Mouse (Mus musculus): ENCODE measurements around the gene Rheb. TPM values are rescaled to one million over a fixed set of nuclear protein-coding genes. Genes with fewer than 3 reads are reported as not detected.
A peak's percentile ranks its signal among the peaks of the same experiment; 100 is the strongest.
"Not testable (repeated sequence)": the region's sequence is repeated elsewhere in the genome, so short reads cannot be mapped to it uniquely, and the experiment has no call there.

Rheb gene
- polyA plus RNA-seq, 1 experiment from 2014 or later: 227 TPM

- 73% methylated on average over 2 of the region's 2 CpGs for WGBS
- Histone ChIP-seq H3K4me1 (ENCODE audit: control insufficient read depth, insufficient read depth, low read length) (peaks cover 26% of the 10 kb centered on the region; the same call in 1 of the 2 replicates), H3K4me3 (replicated peaks; ENCODE audit: low read length) (no peak overlapping the region), H3K9me3 (replicated peaks; ENCODE audit: control insufficient read depth, low read length) (no peaks in the 10 kb centered on the region), H3K4me2 (ENCODE audit: low read depth, low read length) (no peak overlapping the region), H3K9ac (ENCODE audit: low read length) (no peak overlapping the region), H3K27me3 (ENCODE audit: control insufficient read depth, insufficient read depth, low read length) (no peaks in the 10 kb centered on the region), H3K27ac (ENCODE audit: low read length) (peak overlapping the region; percentile 10; the same call in 1 of the 2 replicates), H3K36me3 (ENCODE audit: control insufficient read depth, insufficient read depth, low read length) (no peaks in the 10 kb centered on the region)
- no peak for ATAC-seq (ENCODE audit: insufficient read depth, low FRiP score)
Observed at GRCm38 (mm10) chr5:24827173-24827572, 15.3 kb downstream of the Rheb start.

DNA sequence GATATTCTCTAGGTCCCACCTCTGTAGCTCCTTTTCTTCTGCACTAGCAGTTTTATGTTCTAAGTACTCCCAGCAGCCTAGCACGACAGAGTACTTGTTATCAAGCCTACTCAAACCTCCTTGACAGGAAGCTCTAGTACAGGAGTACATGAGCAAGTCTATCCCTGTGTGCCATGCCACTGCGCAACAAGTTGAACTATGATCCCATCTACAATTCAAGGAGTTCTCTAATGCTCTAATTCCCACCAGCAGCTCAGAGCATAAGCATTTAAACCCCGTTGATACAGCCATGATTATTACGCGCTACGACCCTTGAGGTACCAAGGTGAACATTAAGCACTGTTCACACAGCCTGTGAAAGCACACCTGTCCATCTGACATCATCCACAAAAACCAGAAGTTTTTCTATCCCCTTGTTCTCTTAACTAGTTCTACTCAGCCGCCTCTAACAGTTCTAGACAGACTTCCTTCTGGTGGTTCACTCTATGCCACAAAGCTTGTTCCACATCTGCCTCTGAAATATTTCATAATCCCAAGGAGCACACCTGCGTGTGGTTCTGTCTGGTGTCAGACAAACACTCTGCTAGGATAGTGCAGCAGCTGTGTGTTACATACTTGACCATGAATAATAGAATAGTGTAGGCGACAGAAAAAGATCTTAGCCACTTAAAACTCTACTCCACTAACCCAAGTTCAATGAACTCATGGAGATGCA, 16.2 kb downstream of the Rheb start:
- Histone ChIP-seq H3K9me3 (replicated peaks; ENCODE audit: control insufficient read depth, low read length) (no peaks in the 10 kb centered on the region), H3K4me1 (ENCODE audit: control insufficient read depth, insufficient read depth, low read length) (peaks cover 28% of the 10 kb centered on the region), H3K27ac (ENCODE audit: low read length) (peak overlapping the region; percentile 15; the same call in 1 of the 2 replicates), H3K4me3 (replicated peaks; ENCODE audit: low read length) (no peak overlapping the region), H3K9ac (ENCODE audit: low read length) (no peak overlapping the region), H3K4me2 (ENCODE audit: low read depth, low read length) (no peak overlapping the region), H3K27me3 (ENCODE audit: control insufficient read depth, insufficient read depth, low read length) (no peaks in the 10 kb centered on the region), H3K36me3 (ENCODE audit: control insufficient read depth, insufficient read depth, low read length) (no peaks in the 10 kb centered on the region)
- WGBS: 66% methylated on average over 9 of the region's 9 CpGs
- ATAC-seq (ENCODE audit: insufficient read depth, low FRiP score): no peak

- Histone ChIP-seq H3K36me3 (ENCODE audit: control insufficient read depth, insufficient read depth, low read length) (no peaks in the 10 kb centered on the region), H3K27me3 (ENCODE audit: control insufficient read depth, insufficient read depth, low read length) (no peaks in the 10 kb centered on the region), H3K27ac (ENCODE audit: low read length) (peak overlapping the region; percentile 15; the same call in 1 of the 2 replicates), H3K4me1 (ENCODE audit: control insufficient read depth, insufficient read depth, low read length) (peaks cover 31% of the 10 kb centered on the region), H3K4me3 (replicated peaks; ENCODE audit: low read length) (no peak overlapping the region), H3K9me3 (replicated peaks; ENCODE audit: control insufficient read depth, low read length) (no peaks in the 10 kb centered on the region), H3K9ac (ENCODE audit: low read length) (no peak overlapping the region), H3K4me2 (ENCODE audit: low read depth, low read length) (no peak overlapping the region)
- no peak for ATAC-seq (ENCODE audit: insufficient read depth, low FRiP score)
- WGBS: 71% methylated on average over 4 of the region's 4 CpGs
Observed at GRCm38 (mm10) chr5:24825365-24826055, 16.9 kb downstream of the Rheb start.

GRCm38 (mm10) chr5:24823864-24824405, 18.5 kb downstream of the Rheb start:
- Histone ChIP-seq H3K9ac (ENCODE audit: low read length) (no peak overlapping the region), H3K4me1 (ENCODE audit: control insufficient read depth, insufficient read depth, low read length) (peaks cover 32% of the 10 kb centered on the region), H3K27me3 (ENCODE audit: control insufficient read depth, insufficient read depth, low read length) (no peaks in the 10 kb centered on the region), H3K4me2 (ENCODE audit: low read depth, low read length) (no peak overlapping the region), H3K4me3 (replicated peaks; ENCODE audit: low read length) (no peak overlapping the region), H3K27ac (ENCODE audit: low read length) (no peak overlapping the region), H3K36me3 (ENCODE audit: control insufficient read depth, insufficient read depth, low read length) (no peaks in the 10 kb centered on the region), H3K9me3 (replicated peaks; ENCODE audit: control insufficient read depth, low read length) (no peaks in the 10 kb centered on the region)
- no peak for ATAC-seq (ENCODE audit: insufficient read depth, low FRiP score)
- 84% methylated on average over 6 of the region's 6 CpGs for WGBS

GRCm38 (mm10) chr5:24822781-24823180, 19.6 kb downstream of the Rheb start:
- H3K36me3 ChIP-seq (ENCODE audit: control insufficient read depth, insufficient read depth, low read length): no peaks in the 10 kb centered on the region
- 70% methylated on average over 3 of the region's 3 CpGs for WGBS
- H3K27ac ChIP-seq (ENCODE audit: low read length): no peak overlapping the region
- H3K27me3 ChIP-seq (ENCODE audit: control insufficient read depth, insufficient read depth, low read length): no peaks in the 10 kb centered on the region
- H3K4me3 ChIP-seq (replicated peaks; ENCODE audit: low read length): no peak overlapping the region
- no peak overlapping the region for H3K9ac ChIP-seq (ENCODE audit: low read length)
- H3K9me3 ChIP-seq (replicated peaks; ENCODE audit: control insufficient read depth, low read length): no peaks in the 10 kb centered on the region
- peaks cover 26% of the 10 kb centered on the region for H3K4me1 ChIP-seq (ENCODE audit: control insufficient read depth, insufficient read depth, low read length)
- no peak overlapping the region for H3K4me2 ChIP-seq (ENCODE audit: low read depth, low read length)
- ATAC-seq (ENCODE audit: insufficient read depth, low FRiP score): no peak

DNA sequence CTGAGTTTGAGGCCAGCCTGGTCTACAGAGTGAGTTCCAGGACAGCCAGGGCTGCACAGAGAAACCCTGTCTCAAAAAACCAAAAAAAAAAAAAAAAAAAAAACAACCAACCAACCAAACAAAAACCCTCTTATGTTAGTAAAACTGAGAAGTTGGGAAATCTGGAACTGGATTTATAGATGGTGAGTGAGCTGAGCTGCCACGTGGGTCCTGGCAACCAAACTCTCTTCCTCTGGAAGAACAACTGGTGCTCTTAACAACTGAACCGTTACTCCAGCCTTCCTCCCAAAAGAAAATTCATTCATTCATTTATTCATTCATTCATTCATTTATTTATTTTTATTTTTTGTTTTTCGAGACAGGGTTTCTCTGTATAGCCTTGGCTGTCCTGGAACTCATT, 20.2 kb downstream of the Rheb start:
- WGBS: 80% methylated on average over 3 of the region's 3 CpGs
- peaks cover 22% of the 10 kb centered on the region for H3K4me1 ChIP-seq (ENCODE audit: control insufficient read depth, insufficient read depth, low read length)
- not testable (repeated sequence) for ATAC-seq (ENCODE audit: insufficient read depth, low FRiP score); H3K36me3 ChIP-seq (ENCODE audit: control insufficient read depth, insufficient read depth, low read length); H3K4me2 ChIP-seq (ENCODE audit: low read depth, low read length); H3K9me3 ChIP-seq (replicated peaks; ENCODE audit: control insufficient read depth, low read length); H3K9ac ChIP-seq (ENCODE audit: low read length); H3K27me3 ChIP-seq (ENCODE audit: control insufficient read depth, insufficient read depth, low read length); H3K27ac ChIP-seq (ENCODE audit: low read length); H3K4me3 ChIP-seq (replicated peaks; ENCODE audit: low read length)

DNA sequence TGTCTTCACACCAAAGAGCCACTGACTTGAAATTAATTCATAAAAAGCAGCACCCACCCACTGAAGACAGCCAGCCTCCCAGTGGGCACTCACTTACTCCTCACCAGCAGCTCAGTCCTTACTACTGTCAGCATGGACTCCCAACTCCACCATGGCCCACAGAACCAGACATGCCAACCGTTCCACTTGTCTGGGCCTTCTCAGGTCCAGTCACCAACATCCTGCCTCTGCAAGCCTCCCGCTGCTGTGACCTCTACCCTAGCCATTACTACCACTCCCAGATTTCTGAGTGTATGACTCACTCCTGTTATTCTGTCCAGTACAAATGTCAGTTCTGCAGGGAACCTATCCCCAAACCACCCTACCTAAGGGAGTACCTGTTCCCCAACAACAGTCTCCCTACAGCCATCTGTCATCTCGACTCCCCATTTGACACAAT, 21.0 kb downstream of the Rheb start:
- Histone ChIP-seq H3K9ac (ENCODE audit: low read length) (no peak overlapping the region), H3K4me1 (ENCODE audit: control insufficient read depth, insufficient read depth, low read length) (peaks cover 20% of the 10 kb centered on the region), H3K4me2 (ENCODE audit: low read depth, low read length) (no peak overlapping the region), H3K27me3 (ENCODE audit: control insufficient read depth, insufficient read depth, low read length) (no peaks in the 10 kb centered on the region), H3K9me3 (replicated peaks; ENCODE audit: control insufficient read depth, low read length) (no peaks in the 10 kb centered on the region), H3K36me3 (ENCODE audit: control insufficient read depth, insufficient read depth, low read length) (0 out of 2 replicates have a peak, but pooled peaks cover 7% of the 10 kb centered on the region), H3K4me3 (replicated peaks; ENCODE audit: low read length) (no peak overlapping the region), H3K27ac (ENCODE audit: low read length) (peak overlapping the region; percentile 70)
- WGBS: 55% methylated on average over 3 of the region's 3 CpGs
- ATAC-seq (ENCODE audit: insufficient read depth, low FRiP score): peak; percentile 81; the same call in 1 of the 2 replicates

DNA sequence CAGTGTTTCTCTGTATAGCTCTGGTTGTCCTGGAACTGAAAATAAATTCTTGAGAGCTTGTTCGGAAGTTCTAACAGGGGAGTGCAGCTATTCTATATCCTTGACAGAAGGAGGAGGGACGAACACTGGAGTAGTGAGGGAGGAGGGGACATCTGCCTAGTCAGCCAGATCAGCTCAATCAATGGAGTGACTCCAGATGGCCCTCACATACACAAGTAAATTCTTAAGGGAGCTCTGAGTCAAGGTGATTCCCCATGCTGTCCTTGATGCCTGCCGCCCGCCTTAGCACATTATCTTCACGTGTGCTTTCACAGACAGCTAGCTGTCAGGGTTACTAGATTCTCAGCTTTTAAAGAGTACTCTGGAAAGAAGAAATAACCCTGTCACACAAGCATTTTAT, 21.8 kb downstream of the Rheb start:
- Histone ChIP-seq H3K27me3 (ENCODE audit: control insufficient read depth, insufficient read depth, low read length) (no peaks in the 10 kb centered on the region), H3K4me3 (replicated peaks; ENCODE audit: low read length) (no peak overlapping the region), H3K9me3 (replicated peaks; ENCODE audit: control insufficient read depth, low read length) (no peaks in the 10 kb centered on the region), H3K9ac (ENCODE audit: low read length) (no peak overlapping the region), H3K4me2 (ENCODE audit: low read depth, low read length) (no peak overlapping the region), H3K36me3 (ENCODE audit: control insufficient read depth, insufficient read depth, low read length) (0 out of 2 replicates have a peak, but pooled peaks cover 9% of the 10 kb centered on the region), H3K27ac (ENCODE audit: low read length) (peak overlapping the region; percentile 70; the same call in 1 of the 2 replicates), H3K4me1 (ENCODE audit: control insufficient read depth, insufficient read depth, low read length) (peaks cover 13% of the 10 kb centered on the region)
- no peak for ATAC-seq (ENCODE audit: insufficient read depth, low FRiP score)
- 61% methylated on average over 5 of the region's 5 CpGs for WGBS

DNA sequence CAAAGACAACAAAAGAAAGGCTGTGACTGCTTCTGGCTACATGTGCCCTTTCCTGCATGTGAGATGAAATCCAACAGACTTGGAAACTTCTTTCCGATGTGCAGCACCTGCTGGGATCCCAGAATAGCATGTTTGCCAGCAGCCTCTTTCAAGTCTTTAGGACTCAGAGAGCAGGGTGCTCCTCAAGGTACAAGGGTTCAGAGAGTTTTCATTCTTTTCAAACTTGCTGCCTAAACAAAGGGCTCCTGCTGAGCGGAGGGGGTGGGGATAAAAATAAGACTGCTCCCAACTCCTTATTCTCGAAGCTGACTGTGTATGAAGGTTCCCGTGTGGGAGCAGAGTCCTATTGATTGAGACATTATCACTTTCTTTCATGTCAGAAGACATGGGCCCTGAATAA, 25.2 kb downstream of the Rheb start:
- Histone ChIP-seq H3K27ac (ENCODE audit: low read length) (no peak overlapping the region), H3K4me1 (ENCODE audit: control insufficient read depth, insufficient read depth, low read length) (peaks cover 13% of the 10 kb centered on the region), H3K4me3 (replicated peaks; ENCODE audit: low read length) (no peak overlapping the region), H3K27me3 (ENCODE audit: control insufficient read depth, insufficient read depth, low read length) (no peaks in the 10 kb centered on the region), H3K9me3 (replicated peaks; ENCODE audit: control insufficient read depth, low read length) (no peaks in the 10 kb centered on the region), H3K4me2 (ENCODE audit: low read depth, low read length) (no peak overlapping the region), H3K9ac (ENCODE audit: low read length) (no peak overlapping the region), H3K36me3 (ENCODE audit: control insufficient read depth, insufficient read depth, low read length) (0 out of 2 replicates have a peak, but pooled peaks cover 10% of the 10 kb centered on the region)
- WGBS: 72% methylated on average over 4 of the region's 4 CpGs
- no peak for ATAC-seq (ENCODE audit: insufficient read depth, low FRiP score)

All from stomach, embryonic 16.5 days (tissue).